Mouse (Mus musculus) layer of hippocampus, adult 8-10 months (tissue): Measurements from ENCODE around the gene Serpina3m. TPM values are rescaled to one million over a fixed set of nuclear protein-coding genes. Genes with fewer than 3 reads are reported as not detected.
A peak's percentile ranks its signal among the peaks of the same experiment; 100 is the strongest.
"Not testable (repeated sequence)": the region's sequence is repeated elsewhere in the genome, so short reads cannot be mapped to it uniquely, and the experiment has no call there.

Experiments used
- DNase-seq, 2 experiments: peaks; one replicate each; pipeline ENCODE4 v3.0.0; 2022; ENCODE audit warnings: low spot score in 2 of 2
- total RNA-seq, 4 experiments: library from RNA; stranded (reverse); gene quantifications; 2 replicates each; pipeline ENCODE4 v1.2.4; 2022

The Serpina3m gene
- total RNA-seq: 1 to 10 TPM in 1 of 4 experiments, under 1 TPM in 2, not detected in 1; 0.83 to 1.3 (median 0.97) TPM

- not testable (repeated sequence) for DNase-seq
Measured at GRCm38 (mm10) chr12:104338226-104338625, at the start of gene Serpina3m, which contains the start of gene Serpina3k. Gene Serpina3m, plus strand, starts transcription at chr12:104338486. Gene Serpina3k, plus strand, starts transcription at chr12:104338486.

GRCm38 (mm10) chr12:104289872-104290271, 48.4 kb upstream of the Serpina3m start:
- no peak for DNase-seq

GRCm38 (mm10) chr12:104293963-104294362, 44.3 kb upstream of the Serpina3m start:
- no peak for DNase-seq

DNA sequence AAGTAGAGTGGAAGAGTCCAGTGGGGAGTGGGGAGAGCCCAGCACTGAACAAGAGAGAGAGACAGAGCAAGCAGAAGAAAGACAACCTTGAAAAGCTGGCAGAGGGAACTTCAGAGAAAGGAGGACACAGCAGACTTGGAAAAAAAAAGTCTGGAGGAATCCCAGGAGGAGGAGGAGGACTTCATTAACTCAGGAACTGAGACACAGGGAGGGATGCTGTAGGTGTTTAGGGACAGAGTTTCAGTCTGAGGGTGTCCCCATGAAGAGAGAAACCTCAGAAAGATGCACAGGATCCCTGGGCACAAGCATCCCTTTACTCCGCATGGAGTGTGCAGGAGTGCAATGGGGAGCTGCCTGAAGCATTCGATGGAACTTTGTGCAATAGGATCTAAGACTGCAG, 40.2 kb upstream of the Serpina3m start:
- DNase-seq: no peak

- no peak for DNase-seq
Measured at GRCm38 (mm10) chr12:104305991-104306390, 32.3 kb upstream of the Serpina3m start.

- no peak for DNase-seq
Measured at GRCm38 (mm10) chr12:104314253-104314652, 24.0 kb upstream of the Serpina3m start, which contains the start of gene Serpina3j. Gene Serpina3j, plus strand, starts transcription at chr12:104314553.

- no peak for DNase-seq
Measured at GRCm38 (mm10) chr12:104322454-104322853, 15.8 kb upstream of the Serpina3m start.

GRCm38 (mm10) chr12:104331701-104332100, 6.6 kb upstream of the Serpina3m start:
- DNase-seq: no peak

- DNase-seq: not testable (repeated sequence)
Measured at GRCm38 (mm10) chr12:104336873-104337272, 1.4 kb upstream of the Serpina3m start.

- no peak for DNase-seq
Measured at GRCm38 (mm10) chr12:104338705-104339104, 419 bp downstream of the Serpina3m start.

GRCm38 (mm10) chr12:104342489-104342888, 4.2 kb downstream of the Serpina3m start:
- not testable (repeated sequence) for DNase-seq

- DNase-seq: no peak
Measured at GRCm38 (mm10) chr12:104345181-104345580, 6.9 kb downstream of the Serpina3m start.

DNA sequence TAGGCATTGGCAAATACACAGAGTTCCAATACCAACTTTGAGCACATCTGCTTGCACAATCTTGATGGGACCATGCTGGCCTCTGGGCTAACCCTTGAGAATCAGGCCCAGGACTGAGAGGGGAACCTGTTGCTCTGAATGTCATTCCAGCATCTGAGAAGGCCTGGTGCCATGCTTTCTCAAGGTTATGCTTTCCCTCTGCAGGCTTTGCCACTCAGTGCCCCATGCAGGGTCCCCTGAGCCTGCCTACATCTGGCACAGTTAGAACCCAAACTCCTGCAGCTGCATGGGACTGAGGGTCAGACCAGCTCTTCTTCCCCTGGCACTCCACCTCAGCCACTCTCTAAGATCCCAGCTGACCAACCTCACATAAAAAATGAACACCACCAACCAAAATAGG, 7.4 kb downstream of the Serpina3m start:
- no peak for DNase-seq

- DNase-seq: no peak
Measured at GRCm38 (mm10) chr12:104347091-104347490, 8.8 kb downstream of the Serpina3m start.

GRCm38 (mm10) chr12:104351812-104352211, 13.5 kb downstream of the Serpina3m start:
- DNase-seq: peak in 1 of 2 experiments; percentile 55

GRCm38 (mm10) chr12:104356006-104356405, 17.7 kb downstream of the Serpina3m start:
- no peak for DNase-seq

DNA sequence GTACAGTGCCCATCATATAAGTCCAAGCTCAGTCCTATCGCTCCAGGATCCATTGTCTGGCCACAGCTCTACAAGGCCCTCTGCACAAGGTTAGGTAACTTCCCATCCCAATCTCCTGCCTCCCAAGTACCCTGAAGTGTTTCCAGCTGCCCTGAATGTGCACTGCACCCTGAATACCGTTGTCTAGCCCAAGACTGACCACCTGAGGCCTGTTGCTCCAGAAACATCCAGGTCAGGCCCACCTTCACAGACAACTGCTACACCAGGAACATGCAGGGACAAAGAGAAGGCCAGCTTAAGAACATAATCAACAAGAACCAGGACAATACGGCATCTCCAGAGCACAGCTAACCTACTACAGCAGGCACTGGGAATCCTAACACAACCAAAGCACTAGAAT, 31.7 kb downstream of the Serpina3m start:
- DNase-seq: no peak

DNA sequence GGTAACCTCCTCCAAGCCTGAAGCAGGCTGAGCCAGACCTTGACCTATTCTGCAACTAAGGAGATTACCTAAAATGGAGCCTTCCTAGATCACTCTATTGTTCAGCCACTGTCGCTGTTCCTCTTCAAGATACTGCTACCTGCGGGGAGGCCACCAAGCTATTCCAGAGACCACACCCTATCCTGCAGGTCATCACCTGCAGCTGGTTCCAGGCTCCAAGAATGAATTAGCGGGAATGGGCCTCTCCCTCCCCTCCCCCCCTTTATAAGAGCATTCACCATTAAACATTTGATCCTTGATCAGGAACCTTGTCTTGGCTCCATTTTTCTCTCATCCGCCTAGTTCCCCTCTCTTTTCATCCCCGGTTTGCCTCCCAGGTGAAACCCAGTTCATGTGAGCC, 38.9 kb downstream of the Serpina3m start:
- not testable (repeated sequence) for DNase-seq

DNA sequence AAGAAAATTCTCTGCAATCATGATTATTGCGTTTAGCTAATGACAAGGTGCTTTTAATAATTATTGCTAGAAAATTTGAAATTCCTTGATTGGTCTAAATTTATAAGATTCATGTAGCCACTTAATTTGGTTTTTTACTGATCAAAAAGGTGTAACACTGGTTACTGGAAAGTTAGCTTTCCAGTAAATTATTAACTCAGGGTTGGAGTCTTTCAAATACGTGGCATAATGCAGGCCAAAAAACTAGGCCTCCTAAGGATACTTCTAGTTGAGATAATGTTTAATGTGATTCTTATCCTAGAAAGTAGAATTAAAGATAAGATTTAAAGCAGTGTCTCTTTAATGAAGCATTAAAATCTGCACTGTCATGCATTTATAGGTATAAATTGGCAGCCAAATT, 40.1 kb downstream of the Serpina3m start:
- not testable (repeated sequence) for DNase-seq

DNA sequence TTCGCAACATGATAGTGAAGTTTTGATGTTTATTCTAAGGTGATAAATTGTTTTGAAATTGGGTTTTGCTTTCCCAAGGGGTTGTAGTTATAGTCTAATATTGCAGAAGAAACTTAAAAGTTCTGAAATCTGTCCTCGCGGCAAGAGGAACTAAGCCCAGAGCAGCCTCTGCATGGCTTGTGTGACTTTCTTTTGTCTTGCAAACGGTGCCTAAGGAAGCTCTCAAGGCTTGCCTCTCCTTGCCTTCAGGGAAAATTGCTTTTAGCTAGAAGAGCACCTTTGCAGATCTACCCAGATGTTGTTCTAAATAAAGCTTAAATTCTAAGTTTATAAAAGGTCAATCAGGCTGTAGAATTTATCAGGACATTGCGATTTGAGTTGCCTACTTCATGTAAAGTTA, 40.5 kb downstream of the Serpina3m start:
- not testable (repeated sequence) for DNase-seq

DNA sequence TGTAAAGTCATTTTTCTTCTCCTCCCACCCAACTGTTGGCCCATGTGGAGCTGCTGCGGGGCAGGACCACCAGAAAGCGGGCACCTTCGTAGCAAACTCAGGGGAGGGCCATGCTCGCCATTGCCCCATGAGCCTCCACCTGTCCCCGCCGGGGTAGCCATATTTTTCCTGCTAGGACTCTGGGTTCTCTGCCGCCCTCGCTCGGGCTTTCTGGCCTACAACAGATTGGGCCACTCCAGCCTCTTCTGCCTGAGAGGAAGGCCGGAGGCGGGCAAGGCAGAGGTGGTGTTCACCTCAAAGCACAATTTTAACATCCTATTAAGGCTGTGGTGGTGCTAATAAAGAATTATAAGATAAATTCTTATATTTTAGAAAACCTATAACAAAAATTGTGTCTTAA, 41.6 kb downstream of the Serpina3m start:
- no peak for DNase-seq

DNA sequence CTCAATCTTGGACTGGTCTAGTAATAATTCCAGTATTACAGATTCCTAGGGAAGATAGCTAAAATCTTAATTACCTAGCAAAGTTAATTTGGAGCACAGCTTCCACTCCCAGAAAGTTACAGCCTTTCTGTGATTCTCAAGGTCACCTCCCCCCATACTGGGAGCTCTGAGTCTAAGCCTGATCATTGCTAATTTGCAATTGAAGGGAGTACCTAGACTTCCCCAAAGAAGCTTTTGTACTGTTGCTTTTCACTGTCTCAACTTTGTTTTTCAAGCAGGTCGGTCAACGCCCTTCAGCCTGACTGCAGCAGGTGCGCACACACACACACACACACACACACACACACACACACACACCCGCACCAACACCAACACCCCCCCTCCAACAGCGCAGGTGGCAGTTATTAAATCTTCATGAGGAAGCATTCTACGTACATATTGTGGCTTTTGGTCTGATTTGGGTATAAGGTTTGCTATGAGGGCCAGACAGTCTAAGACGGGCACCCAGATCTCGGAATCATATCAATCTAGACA, 42.9 kb downstream of the Serpina3m start:
- not testable (repeated sequence) for DNase-seq

GRCm38 (mm10) chr12:104385987-104386386, 47.7 kb downstream of the Serpina3m start:
- not testable (repeated sequence) for DNase-seq
